Mouse (Mus musculus) left cerebral cortex, postnatal 4 days (tissue): Measurements from ENCODE around the gene Rdh16f1. TPM values are rescaled to one million over a fixed set of nuclear protein-coding genes. Genes with fewer than 3 reads are reported as not detected.
"Not testable (repeated sequence)": the region's sequence is repeated elsewhere in the genome, so short reads cannot be mapped to it uniquely, and the experiment has no call there.

Experiments
- DNase-seq: peaks from one replicate; pipeline ENCODE4 v3.0.0-alpha.2; 2022
- intact Hi-C: fragments of 180-260 bp; cut with DNase I; formaldehyde crosslinking; loops from one replicate; pipeline ENCODE4 v1.15.1; 2025
- total RNA-seq, 2 experiments: library from RNA; stranded (reverse); gene quantifications; 2 replicates each; pipeline ENCODE4 v1.2.3; 2021

The Rdh16f1 gene
- total RNA-seq, 2 experiments from 2014 or later, result not detected

DNA sequence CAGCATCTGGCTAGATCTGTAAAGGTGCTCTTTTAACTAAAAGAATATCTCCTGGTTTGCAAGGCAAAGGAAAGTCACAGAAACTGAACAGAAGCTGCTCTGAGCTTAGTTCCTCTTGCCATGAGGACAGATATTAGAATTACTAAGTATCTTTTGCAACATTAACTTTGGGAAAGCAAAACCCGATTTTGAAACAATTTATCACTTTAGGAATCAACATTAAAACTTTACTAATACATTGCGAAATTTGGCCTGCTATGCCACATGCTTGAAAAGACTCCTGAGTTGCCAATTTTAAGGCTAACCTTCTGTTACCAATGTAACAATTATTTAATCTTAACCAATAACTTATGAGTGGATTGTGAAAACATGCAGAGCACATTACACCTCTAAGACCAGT, 62.2 kb downstream of the Rdh16f1 start:
- intact Hi-C loops, DNase-seq: not testable (repeated sequence)

GRCm38 (mm10) chr10:127825386-127825785, 65.8 kb downstream of the Rdh16f1 start:
- intact Hi-C loops, result no loop called here

DNA sequence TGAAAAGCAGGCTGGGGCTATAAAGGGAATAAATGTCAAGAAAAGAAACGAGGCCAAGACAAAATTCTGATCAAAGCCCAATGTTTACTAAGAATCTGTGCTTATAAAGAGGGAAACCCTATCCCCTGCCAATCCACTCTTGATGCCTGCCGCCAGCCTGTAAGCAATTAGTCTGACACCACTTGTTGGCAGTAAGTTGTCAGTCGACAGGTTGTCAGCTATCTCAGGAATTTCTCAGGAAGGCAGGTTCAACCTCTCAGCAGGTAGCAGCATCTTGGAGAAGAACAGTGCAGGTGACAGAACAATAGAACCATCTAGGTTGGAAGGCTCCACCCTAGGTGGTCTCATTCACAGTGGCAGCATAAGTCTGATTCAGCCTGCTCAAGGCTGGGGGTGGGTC, 69.5 kb downstream of the Rdh16f1 start:
- intact Hi-C loops, result no loop called here
- no peak for DNase-seq

More at GRCm38 (mm10) chr10:127825386-127825785, 65.8 kb downstream of the Rdh16f1 start:
- peak; percentile 17 for DNase-seq

DNA sequence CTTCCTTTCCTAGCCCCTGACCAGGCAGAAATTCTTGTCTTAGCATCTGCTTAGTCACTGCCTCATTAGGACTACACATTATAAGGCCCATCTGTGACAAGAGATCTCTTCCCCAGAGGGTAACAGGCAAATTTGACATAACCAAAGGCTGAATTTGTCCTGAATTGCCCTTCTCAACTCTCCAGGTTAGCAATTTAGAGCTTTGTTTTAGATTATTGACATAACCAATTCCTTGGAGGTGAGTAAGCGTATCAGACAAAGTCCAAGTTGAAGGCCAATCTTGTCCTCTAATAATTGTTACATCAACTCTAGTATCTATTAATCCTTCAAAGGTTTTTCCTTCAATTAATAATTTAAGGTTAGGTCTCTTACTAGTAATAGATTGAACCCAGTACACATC, 74.6 kb downstream of the Rdh16f1 start:
- intact Hi-C loops, result not testable (repeated sequence)

DNA sequence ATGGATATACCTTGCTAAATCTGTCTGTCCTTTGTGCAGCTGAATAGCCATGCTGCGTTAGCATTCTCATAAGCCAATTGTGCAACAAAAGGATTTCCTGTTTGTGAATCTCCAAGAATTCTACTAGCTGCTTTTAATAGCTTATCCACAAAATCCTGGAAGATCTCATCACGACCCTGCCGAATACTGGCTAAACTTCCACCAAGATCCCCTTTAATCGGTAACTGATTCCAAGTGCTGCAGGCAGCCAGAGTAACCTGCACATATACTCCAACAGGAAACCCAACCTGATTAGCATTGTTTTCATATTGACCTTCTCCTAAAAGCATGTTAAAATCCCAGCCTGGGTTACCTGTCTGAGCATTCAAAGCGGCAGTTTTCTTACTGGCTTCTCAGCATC, 75.7 kb downstream of the Rdh16f1 start:
- intact Hi-C loops, result no loop called here
- no peak for DNase-seq

More for the DNA sequence above, 74.6 kb downstream of the Rdh16f1 start:
- DNase-seq, result not testable (repeated sequence)

DNA sequence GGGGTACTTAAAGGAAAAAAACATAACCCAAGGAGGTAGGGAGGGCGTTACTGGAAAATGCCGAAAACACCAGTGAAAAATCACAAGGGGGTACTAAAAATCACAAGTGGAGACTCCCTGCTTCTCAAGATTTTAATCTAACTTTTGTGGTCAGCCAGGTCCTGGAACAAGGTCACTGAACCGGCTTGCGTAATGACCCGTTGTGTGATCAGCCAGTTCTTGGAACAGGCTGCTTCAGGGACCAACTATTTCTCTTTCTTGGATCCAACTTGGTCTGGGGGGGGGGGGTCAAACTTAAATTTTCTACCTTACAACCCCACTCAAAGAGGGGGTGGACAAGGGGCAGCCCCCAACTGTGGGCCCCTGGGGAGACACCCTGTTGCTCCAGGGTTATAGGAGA, 78.2 kb downstream of the Rdh16f1 start:
- DNase-seq, intact Hi-C loops: not testable (repeated sequence)

GRCm38 (mm10) chr10:127838539-127838938, 79.0 kb downstream of the Rdh16f1 start:
- intact Hi-C loops, result no loop called here
- no peak for DNase-seq

GRCm38 (mm10) chr10:127840776-127841175, 81.2 kb downstream of the Rdh16f1 start:
- DNase-seq, result no peak
- intact Hi-C loops, result no loop called here

Other genes with a start within 250 kb of the Rdh16f1 start
- 1 to 10 TPM; 4.9 to 7.5 TPM for gene Ndufa4l2, start 244.8 kb upstream of the Rdh16f1 start, total RNA-seq
- 10 to 100 TPM; 39.7 to 39.9 TPM for gene Shmt2, start 237.3 kb upstream of the Rdh16f1 start, total RNA-seq
- 10 to 100 TPM; 12.9 to 14.4 TPM for gene Nxph4, start 225.2 kb upstream of the Rdh16f1 start, total RNA-seq
- 100 to 1,000 TPM; 286 to 296 TPM for gene Lrp1, start 138.6 kb upstream of the Rdh16f1 start, total RNA-seq
- 1 to 10 TPM; 6.0 to 6.1 TPM for gene Stat6, start 116.8 kb upstream of the Rdh16f1 start, total RNA-seq
- gene Nemp1, start 92.9 kb upstream of the Rdh16f1 start, total RNA-seq, result 1 to 10 TPM; 4.8 to 5.6 TPM
- 10 to 100 TPM; 21.5 to 21.9 TPM for gene Nab2, start 91.2 kb upstream of the Rdh16f1 start, total RNA-seq
- under 1 TPM; 0.46 to 0.82 TPM for gene Myo1a, start 54.6 kb upstream of the Rdh16f1 start, total RNA-seq
- 1 to 10 TPM; 2.8 to 4.3 TPM for gene Tac2, start 35.3 kb upstream of the Rdh16f1 start, total RNA-seq
- 10 to 100 TPM; 14.5 to 15.1 TPM for gene Zbtb39, start 20.2 kb upstream of the Rdh16f1 start, total RNA-seq
- gene Gpr182, start 8.1 kb upstream of the Rdh16f1 start, total RNA-seq, result 1 to 10 TPM; 1.1 to 1.4 TPM
- gene Rdh1, start 66 bp upstream of the Rdh16f1 start, total RNA-seq, result under 1 TPM; 0.22 TPM
- gene Rdh9, start 16.6 kb downstream of the Rdh16f1 start, total RNA-seq, result under 1 TPM; 0.60 to 0.72 TPM
- gene Rdh16, start 41.4 kb downstream of the Rdh16f1 start, total RNA-seq, result under 1 TPM in 1 of 2 experiments, not detected in 1; 0.12 TPM
- not detected for gene Rdh19, start 90.1 kb downstream of the Rdh16f1 start, total RNA-seq
- not detected for gene Rdh16f2, start 106.7 kb downstream of the Rdh16f1 start, total RNA-seq
- not detected for gene Rdh7, start 129.0 kb downstream of the Rdh16f1 start, total RNA-seq
- not detected for gene Sdr9c7, start 138.7 kb downstream of the Rdh16f1 start, total RNA-seq
- gene Hsd17b6, start 247.8 kb downstream of the Rdh16f1 start, total RNA-seq, result not detected